Mouse (Mus musculus) urinary bladder, adult 18-20 months (tissue): Measurements from ENCODE around the gene Dctpp1.

ENCODE experiments used
- DNase-seq, 2 experiments: peaks; one replicate each; pipeline ENCODE4 v3.0.0; 2022; ENCODE audit warnings: low spot score in 2 of 2, mixed read lengths in 2 of 2

Gene Dctpp1

DNA sequence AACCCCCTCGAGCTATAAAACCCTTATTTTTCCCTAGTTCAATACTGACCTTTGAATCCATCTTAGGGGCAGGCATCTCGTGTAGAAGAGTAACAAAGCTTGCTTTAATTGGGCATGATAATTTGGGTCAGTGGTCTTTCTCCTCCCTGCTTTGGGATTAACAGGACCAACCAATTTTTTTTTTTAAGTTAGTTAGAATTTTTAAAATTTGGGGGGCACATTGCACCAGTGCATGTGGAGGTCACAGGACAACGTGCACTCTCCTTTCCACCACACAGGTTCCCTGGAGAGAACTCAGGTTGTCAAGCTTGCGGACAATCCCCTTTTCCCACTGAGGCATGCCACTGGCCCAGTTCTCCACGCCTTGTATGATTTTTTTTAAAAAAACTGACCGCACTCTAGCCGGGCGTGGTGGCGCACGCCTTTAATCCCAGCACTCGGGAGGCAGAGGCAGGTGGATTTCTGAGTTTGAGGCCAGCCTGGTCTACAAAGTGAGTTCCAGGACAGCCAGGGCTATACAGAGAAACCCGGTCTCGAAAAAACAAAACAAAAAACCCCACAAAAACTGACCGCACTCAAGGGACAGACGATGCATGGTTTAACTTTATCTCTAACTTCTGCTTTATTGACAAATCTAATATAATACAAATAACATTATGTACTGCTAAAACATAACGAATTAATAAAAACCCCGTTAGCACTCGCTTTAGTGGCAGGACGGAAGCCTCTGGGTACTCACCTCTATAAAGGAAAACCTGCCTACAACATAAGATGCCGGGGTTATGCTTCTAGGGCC lies 28.5 kb downstream of the Dctpp1 start:
- DNase-seq: no peak

DNA sequence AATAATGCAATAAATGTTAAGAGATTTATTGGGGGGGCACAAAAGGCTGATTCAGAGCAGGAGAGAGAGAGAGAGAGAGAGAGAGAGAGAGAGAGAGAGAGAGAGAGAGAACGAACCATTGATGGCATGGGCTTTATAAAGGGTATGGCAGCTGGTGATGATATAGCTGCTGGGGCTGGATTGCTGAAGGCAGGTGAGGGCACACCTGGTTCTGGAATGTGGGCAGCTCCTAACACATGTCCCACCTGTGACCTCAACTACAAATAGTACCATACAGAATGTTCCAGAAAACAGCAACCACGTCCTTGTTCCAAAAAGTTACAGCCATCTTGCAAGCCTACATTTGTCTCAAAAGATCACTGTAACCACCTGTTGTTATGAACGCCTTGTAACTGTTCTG lies 29.1 kb downstream of the Dctpp1 start:
- DNase-seq: no peak

DNA sequence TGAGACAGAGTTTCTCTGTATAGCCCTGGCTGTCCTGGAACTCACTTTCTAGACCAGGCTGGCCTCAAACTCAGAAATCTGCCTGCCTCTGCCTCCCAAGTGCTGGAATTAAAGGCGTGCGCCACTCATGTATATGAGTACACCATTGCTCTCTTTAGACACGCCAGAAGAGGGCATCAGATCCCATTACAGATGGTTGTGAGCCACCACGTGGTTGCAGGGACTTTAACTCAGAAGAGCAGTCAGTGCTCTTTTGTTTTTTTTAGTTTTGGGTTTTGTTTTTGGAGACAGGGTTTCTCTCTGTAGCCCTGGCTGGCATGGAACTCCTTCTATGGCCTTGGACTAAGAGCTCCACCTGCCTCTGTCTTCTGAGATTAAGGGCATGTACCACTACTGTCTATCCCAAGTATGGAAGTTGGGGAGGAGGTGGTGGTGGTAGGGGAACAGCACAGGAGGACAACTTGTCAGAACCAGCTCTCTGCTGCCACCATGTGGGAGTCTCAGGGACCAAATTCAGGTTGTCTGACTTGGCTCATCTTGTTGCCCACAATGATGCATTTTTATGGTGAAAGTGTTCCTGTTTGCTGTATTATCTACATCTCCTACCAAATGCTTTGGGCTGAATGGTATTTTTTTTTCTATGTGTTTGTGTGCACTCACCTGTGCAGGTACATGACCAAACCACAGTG lies 31.8 kb downstream of the Dctpp1 start:
- DNase-seq: peak in 1 of 2 experiments; percentile 65

DNA sequence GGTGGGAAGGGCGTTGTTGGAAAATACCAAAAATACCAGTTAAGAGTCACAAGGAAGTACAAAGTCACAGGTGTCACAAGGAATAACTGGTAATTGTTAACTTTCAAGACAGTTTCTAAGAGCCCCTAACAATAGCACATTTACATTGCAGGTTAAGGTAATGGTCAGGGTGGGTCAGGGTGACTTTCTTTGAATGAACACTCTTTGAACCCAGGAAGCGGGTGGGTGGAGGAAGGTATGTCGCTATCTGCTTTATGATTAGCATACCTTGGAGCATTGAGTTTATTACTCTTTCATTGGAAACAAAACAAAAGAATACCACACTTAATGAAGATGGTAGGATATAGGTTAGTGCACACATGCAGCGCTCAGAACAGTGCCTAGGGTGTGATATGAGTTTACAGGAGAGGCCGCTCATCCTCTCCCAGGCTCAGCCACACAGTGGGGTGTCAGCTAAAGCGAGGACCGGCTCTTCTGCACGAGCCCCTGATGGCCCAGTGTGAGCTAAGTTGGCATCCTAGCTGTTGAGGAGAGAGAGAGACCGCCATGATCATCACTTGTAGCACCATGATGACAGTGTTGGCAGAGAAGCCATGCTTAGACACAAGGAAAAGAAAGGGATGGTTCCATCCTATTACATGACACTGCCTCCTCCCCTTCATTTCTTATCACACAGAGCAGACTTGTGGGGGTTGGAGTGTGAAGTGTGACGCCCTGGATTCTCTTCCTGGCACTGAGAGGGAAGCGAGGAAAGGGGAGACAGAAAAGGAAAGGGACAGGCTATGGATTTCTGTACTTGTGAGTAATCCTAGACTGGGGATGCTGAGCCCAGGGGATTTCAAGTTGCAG lies 35.1 kb downstream of the Dctpp1 start:
- no peak for DNase-seq

DNA sequence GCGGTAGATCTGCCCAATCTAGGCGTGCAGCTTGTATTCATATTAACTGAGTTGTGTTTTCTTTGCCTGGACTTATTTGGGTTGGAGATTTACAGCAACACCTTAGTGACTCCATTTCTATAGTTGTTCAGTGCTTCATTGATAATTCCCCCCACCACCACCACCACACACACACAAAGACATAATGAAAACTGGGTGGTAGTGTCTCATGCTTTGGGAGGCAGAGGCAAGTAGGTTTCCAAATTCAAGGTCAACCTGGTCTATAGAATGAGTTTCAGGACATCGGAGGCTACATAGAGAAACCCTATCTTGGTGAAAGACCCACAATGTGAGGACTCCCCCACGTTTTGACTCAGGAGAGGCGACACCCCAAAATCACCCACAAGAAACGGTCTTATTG lies 35.9 kb downstream of the Dctpp1 start:
- no peak for DNase-seq

DNA sequence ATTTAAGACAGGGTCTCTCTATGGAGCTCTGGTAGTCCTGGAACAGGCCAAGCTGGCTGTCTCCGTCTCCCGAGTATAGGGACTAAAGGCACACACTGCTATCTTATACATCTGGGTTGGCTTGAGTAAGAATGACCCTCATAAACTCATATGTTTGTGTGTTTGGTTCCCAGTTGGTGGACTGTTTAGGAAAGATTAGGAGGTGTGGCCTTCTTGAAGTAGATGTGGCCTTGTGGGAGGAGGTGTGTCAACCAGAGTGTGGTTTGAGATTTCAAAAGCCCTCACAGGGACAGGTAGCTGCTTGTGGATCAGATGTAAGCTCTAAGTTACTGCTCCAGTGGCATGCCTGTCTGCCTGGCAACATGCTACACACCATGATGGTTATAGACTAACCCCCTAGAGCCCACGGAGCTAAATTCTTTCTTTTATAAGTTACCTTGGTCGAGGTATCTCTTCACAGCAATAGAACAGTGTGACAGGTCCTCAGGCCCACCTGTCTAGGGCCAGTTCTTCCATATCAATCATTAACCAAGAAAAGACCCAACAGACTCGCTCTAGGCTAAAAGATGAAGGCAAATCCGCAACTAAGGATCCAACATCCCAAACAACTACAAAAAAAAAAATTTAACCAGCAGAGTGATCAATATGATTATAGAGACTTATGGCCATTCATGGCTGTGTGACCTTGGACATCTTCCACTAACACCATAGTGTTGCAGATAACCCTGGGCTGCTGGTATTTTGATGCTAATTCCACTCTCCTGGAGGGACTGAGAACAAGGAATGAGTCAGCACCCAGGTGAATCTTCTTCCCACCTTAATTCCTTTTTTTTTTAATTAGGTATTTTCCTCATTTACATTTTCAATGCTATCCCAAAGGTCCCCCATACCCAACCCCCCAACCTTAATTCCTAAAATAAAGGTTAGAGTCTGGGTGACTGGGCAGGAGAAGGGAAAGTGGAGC lies 36.7 kb downstream of the Dctpp1 start:
- no peak for DNase-seq

DNA sequence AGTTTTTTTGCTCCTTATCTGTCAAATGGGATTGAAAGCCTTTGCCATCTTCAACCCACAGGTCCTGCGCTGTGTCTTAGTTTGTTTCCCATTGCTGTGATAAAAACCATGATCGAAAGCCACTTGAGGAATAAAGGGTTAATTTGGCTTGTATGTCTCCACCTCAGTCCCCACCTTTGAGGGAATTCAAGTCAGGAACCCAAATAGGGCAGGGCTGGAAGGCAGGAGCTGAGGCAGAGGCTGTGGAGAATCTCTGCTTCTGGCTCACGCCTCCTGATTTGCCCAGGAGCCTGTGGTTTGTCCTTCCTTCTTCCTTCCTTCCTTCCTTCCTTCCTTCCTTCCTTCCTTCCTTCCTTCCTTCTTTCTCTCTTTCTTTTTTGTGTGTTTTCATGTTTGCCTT lies 37.4 kb downstream of the Dctpp1 start:
- DNase-seq: no peak

DNA sequence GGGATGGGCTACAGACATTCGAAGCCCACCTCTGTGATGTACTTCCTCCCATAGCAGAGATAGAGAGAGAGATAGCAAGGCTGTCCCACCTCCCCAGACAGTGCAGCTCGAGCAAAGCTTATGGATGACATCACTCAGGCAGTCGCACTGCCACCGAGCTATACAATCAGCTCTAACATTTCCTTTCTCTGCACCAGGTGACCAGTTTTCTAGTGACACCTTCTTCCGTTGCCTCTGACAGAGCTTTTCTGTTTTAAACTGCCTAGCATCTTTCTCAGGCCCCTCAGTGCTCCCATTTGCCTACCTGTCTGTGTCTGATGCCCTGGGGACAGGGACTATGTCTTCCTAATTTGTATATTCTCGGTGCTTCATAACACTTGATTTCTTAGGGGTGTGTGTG lies 40.1 kb downstream of the Dctpp1 start:
- no peak for DNase-seq

DNA sequence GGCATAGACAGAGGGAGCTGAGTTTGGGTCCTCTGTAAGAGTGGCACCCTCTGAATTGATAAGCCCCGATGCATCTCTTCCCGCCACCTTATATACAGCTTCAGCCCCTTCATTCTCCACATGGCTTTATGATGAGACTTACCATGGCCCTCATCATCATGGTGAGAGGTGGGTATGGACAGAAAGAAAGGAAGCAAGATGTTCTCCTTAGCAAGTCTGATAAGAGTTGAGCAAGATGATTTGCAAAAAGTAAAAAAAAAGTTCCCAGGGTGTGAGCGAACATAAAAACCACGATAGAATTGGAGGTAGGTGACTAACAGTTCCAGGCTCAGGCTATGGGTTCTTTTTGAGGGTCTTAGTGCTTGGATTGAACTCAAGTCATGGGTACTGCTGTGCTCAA lies 41.8 kb downstream of the Dctpp1 start:
- DNase-seq: no peak

DNA sequence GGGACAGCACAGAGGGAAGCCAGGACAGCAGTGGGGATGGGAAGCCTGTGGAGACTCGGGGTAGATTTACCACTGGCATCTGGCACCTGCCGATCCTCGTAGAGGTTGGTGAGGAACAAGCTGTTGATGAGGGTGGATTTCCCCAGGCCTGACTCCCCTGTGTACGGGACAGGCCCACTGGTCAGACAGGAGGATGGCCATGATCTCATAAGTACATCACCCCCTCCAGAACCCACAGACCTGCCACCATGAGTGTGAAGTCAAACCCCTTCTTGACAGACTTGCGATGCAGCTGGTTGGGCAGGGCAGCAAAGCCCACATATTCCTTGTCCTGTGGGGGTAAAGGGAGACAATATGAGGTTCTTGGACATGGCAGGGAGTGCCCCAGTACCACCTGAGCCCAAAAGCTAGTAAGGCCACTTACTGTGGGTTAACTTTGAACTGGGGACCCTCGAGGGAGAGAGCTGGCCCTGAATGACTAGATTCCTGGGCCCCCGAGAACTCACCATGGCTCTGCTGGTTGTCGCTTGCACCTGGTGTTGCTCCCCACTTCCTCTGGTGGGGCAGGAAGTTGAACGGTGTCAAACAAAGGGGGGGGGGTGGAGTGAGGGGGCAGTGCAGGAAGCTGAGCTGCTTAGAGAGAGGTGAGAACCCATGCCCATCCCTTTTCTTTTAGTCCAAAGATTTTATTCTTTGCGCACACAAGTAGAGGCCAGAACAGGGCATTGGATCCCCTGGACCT lies 42.4 kb downstream of the Dctpp1 start:
- DNase-seq: no peak

DNA sequence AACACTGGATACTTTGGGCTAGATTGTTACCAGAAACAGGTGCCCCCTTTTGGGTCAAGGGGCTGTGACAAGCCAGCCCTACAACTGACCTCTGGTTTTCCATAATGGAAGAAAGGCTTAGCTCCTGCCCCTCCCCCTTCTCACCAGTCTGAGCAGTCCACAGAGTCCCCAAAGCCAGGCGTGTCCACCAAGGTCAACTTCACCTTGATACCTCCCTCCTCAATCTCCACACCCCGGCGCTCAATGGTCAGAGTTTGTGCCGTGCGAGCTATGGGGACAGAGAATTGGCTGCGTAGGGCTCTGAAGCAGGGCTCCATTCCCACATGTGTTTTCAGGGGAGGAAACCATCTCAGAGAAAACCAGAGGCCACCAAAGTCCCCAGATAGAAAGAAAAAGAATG lies 43.0 kb downstream of the Dctpp1 start:
- no peak for DNase-seq

DNA sequence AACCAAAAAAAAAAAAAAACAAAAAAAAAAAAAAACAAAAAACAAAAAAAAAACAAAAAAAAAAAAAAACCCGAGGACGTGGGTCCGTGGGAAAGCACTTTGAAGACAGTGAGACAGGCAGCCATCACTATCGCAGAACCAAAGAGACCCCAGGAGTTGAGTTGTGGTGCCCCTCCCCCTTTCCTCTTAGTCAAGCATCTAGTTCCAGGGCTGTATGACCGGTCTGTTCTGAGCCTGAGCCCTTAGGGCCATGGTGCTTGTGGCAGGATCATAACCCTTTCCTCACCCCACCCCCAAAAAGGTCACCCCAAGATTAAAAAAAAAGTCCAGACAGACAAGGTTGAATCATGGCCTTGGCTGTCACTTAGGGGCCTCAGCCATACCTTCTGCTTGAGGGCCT lies 44.2 kb downstream of the Dctpp1 start:
- no peak for DNase-seq

DNA sequence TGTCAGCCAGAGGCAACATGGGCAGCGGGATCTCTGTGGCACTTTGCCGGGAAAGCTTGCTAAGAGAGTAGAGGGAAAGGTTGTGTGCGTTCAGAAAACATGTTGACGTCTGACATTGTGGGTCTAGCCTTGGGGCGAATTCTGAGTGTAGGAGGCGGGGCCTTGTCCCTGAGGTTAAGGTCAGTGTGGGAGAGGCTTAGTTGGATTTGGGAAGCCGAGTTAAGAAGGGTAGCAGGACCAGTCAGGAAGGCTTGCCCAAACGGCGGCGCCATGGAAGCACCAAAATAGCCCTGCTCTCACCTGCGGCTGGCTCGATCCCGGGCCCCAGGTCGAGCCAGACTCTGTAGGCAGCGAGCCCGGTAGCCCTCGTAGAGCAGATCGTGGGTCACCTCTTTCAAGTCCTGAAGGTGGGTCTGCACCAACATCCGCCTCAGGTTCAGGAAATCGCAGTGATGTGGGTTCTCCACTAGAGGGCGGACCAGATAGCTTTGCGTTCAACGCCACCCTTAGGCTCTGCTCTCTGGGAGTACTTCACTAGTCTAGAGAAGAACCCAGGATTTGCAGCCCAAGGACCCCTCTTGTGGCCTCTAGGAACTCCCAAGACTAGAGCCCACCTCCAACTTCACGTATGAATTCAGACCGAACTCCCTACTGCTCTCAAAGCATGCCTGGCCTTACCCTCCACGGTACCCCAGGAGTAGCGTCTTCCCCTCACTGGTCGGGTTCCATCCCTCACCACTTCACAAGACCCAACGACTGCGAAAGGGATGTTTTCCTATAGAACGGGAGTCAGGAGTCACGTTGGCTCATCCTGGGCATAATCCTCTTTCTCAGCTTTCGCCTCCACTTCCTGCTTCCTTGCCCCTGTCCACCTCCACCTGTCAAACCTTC lies 45.3 kb downstream of the Dctpp1 start:
- DNase-seq: peak in 1 of 2 experiments; percentile 45

DNA sequence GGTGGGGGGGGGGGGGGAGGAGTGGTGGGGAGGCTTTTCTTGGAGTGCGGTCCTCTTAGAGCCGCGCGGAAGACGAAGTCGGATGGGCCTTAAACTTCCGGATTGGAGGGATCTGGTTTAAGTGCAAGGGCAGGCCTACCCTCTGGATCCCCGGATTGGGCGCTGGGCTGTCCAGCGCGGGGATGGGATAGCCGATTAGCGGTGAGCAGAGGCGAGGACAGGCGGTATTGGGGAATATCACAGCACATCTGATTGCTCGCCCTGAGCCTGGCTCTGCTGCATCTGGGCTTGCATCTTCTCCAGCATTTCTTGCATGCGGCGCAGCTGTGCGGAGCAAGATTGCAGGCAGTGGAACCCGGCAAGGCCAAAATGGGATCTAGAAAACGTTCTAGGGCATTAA lies 46.0 kb downstream of the Dctpp1 start:
- DNase-seq: no peak

DNA sequence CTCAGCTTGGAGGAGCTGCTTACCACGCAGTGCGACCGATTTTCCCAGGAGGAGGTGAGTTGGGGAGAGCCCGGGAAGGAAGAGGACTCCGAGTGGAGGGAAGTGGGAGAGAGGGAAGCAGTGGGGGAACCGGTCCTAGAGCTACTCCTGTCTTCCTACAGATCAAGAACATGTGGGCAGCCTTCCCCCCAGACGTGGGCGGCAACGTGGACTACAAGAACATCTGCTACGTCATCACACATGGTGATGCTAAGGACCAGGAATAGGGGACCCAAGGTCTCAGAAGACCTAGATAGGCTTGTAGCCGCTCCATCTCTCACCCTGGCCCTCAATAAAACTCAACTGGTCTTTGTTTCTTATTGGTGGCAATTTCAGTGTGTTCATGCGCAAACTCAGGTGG lies 46.6 kb downstream of the Dctpp1 start:
- no peak for DNase-seq

DNA sequence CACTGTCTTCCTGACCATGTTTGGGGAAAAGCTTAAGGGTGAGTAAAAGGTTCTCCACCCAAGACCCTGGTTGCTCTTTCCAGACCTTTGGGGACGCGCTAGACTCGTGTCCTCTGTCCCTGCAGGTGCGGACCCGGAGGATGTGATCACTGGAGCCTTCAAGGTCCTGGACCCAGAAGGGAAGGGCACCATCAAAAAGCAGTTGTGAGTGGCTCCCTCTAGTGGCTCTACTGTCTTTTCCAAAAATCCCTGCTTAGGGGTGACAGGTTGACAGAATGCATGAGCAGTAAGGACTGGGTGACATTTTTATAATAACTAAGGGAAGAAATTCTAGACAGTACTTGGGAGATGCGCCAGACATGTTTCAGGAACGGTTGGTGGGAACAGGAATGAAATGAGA lies 47.0 kb downstream of the Dctpp1 start:
- DNase-seq: no peak

DNA sequence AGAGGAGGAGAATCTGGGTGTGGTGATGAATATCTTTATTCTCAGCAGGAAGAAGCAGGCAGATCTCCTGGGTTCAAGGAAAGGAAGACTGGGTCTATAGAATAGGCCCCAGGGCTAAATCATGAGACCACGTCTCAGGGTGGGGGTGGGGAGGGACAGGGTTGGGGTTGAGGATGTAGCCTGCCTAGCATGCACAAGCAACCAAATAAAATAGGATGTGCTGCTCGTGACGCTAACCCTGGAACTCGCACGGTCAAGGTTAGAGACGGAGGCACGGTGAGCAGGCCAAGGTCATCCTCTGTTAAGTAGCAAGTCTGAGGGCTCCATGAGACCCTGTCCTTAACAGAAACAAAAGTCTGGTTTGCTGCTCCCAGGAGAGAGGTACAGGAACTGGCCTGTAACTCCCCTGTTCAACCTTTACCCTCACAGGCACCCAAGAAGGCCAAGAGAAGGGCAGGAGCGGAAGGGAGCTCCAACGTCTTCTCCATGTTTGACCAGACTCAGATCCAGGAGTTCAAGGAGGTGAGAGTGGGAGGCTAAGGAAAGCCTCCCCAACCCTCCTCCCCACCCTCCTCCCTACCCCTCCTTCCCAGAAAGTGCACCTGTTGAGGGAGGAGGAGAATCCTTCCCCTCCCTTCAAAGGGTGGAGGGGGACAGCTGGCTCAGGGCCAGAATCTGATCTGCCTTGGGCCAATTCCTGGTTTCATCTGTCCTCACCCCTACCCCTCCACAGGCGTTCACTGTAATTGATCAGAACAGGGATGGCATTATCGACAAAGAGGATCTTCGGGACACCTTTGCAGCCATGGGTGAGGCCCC lies 47.9 kb downstream of the Dctpp1 start:
- DNase-seq: no peak

DNA sequence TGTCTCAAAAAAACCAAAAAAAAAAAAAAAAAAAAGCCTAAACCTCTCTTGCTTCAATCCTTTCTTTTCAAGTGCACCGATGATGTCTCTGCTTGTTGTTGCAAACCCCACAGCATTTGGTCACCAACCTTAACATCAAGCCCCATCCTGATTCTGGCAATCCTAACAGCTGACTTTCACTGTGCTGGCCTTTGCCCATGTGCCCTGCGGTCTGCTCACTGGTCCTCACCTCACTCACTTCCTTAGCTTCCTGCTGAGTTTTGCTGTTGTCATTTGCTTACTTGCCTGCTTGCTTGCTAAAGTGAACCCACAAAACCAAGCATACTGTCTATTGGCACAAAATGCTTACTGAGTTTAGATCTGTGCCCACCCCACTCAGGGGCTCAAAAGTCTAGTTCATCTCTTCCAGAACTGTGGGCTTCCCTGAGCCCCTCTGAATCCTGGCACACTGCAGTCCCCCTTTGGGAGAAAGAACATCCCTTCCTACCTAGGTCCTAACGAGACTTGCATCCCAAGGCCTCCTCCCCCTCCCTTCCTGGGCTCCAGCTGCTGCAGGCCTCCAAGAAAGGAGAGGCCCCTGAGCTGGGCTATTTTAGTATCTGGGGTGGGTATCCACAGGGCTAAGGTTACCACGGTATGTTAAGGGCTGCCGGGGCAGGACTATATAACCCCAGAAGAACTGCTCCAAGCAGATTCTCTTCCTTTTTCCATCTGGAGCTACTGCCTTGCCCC lies 49.3 kb downstream of the Dctpp1 start:
- no peak for DNase-seq
